Mouse (Mus musculus): ENCODE results near the gene Rgcc. TPM values are rescaled to one million over a fixed set of nuclear protein-coding genes. Genes with fewer than 3 reads are reported as not detected.

Rgcc gene
- polyA plus RNA-seq, 2 experiments, result 226 to 357 TPM

DNA sequence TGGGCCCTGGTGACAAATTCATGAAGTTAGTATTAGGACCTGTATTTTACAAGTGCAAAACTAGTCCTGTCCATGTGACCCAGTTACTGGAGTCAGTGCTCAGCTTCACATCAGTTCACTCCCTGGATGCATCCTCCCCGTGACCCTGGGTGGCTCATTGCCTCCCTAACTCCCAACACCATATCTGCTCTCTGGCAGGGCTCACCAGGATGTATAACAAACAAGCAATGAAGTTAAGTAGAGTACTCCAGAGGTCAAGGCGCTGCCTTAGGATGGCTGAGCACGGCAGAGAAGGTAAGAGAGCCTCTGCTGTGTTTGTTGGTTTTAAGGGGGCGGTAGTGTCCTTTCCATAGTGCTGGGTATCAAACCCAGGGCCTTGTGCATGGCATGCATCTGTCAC is 7.7 kb upstream of the Rgcc start:
- TF ChIP-seq CTCF (IDR thresholded peaks at IDR 0.05; ENCODE audit: low read depth), result no peak
- TF ChIP-seq EP300 (IDR thresholded peaks at IDR 0.05; ENCODE audit: low read depth), result no peak
- Histone ChIP-seq H3K36me3 (replicated peaks; ENCODE audit: control insufficient read depth, insufficient read depth, low read depth) (no peaks in the 10 kb centered on the region), H3K27me3 (ENCODE audit: control insufficient read depth, insufficient read depth, low read length) (no peaks in the 10 kb centered on the region), H3K4me1 (replicated peaks; ENCODE audit: control insufficient read depth in 2 of 2, insufficient read depth in 2 of 2, low read length in 1 of 2) (peaks cover 42 to 51% of the 10 kb centered on the region in 2 experiments), H3K4me3 (ENCODE audit: insufficient read depth in 1 of 2, low read depth in 2 of 2, low read length in 2 of 2) (no peak overlapping the region), H3K4me2 (ENCODE audit: low read depth) (no peak overlapping the region), H3K27ac (no peak overlapping the region), H3K9me3 (ENCODE audit: control insufficient read depth, low read length) (no peaks in the 10 kb centered on the region), H3K9ac (replicated peaks) (no peak overlapping the region)
- DNase-seq (ENCODE audit: low read depth in 3 of 3, low spot score in 3 of 3) (no peak), ATAC-seq (ENCODE audit: insufficient read depth) (no peak)
- WGBS (ENCODE audit: insufficient replicate concordance), result 68% methylated on average over 4 of the region's 4 CpGs

DNA sequence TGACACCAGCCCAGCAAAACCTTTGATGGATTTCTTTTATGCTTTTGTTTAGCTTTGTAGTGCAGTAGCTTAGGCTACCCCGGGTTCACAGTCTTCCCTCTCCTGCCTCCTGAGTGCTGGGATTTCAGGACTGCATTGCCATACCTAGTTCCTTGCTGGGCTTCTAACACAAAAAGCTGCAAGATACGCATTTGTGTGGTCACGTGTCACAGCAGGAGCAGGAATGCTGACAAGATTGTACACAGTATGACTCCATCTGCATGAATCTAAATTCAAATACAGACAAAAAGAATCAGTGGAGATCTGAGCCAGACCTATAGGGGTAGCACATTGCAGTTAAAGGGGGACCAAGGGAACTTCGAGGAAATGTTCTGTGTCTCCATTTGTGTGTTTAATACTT is 6.9 kb upstream of the Rgcc start:
- peak overlapping the region; percentile 38; the same call in 1 of the 2 replicates for H3K27ac ChIP-seq
- H3K9me3 ChIP-seq (ENCODE audit: control insufficient read depth, low read length), result no peaks in the 10 kb centered on the region
- H3K4me1 ChIP-seq (replicated peaks; ENCODE audit: control insufficient read depth in 2 of 2, insufficient read depth in 2 of 2, low read length in 1 of 2), result peaks cover 42 to 52% of the 10 kb centered on the region in 2 experiments
- ATAC-seq (ENCODE audit: insufficient read depth) (no peak), DNase-seq (ENCODE audit: low read depth in 3 of 3, low spot score in 3 of 3) (no peak)
- 59% methylated on average over 4 of the region's 4 CpGs for WGBS (ENCODE audit: insufficient replicate concordance)
- no peaks in the 10 kb centered on the region for H3K27me3 ChIP-seq (ENCODE audit: control insufficient read depth, insufficient read depth, low read length)
- no peak overlapping the region for H3K4me2 ChIP-seq (ENCODE audit: low read depth)
- H3K4me3 ChIP-seq (ENCODE audit: insufficient read depth in 1 of 2, low read depth in 2 of 2, low read length in 2 of 2), result no peak overlapping the region
- H3K36me3 ChIP-seq (replicated peaks; ENCODE audit: control insufficient read depth, insufficient read depth, low read depth), result no peaks in the 10 kb centered on the region
- H3K9ac ChIP-seq (replicated peaks), result no peak overlapping the region
- TF ChIP-seq EP300 (IDR thresholded peaks at IDR 0.05; ENCODE audit: low read depth) (no peak), CTCF (IDR thresholded peaks at IDR 0.05; ENCODE audit: low read depth) (no peak)

DNA sequence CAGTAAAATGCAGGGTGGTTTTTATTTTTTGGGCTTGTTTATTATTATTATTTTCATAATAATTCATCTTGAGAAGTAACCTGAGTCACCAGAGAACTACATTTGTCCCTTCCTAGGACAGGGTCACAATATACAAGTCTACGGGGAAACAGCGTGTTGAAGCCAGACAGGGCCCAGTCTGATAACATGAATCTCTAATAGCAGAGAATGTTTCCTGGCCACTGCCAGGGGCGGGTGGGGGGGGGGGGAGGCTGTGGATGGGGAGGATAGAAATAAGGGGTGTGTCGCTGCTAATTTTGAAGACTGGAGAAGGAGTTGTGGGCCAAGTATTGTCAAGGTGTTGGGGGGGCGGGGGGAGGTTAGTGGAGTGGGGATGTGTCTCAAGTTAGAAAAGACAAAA is 6.5 kb upstream of the Rgcc start:
- Histone ChIP-seq H3K27ac (peak overlapping the region; percentile 38), H3K4me3 (ENCODE audit: insufficient read depth in 1 of 2, low read depth in 2 of 2, low read length in 2 of 2) (no peak overlapping the region), H3K4me1 (replicated peaks; ENCODE audit: control insufficient read depth in 2 of 2, insufficient read depth in 2 of 2, low read length in 1 of 2) (peaks cover 42 to 54% of the 10 kb centered on the region in 2 experiments), H3K36me3 (replicated peaks; ENCODE audit: control insufficient read depth, insufficient read depth, low read depth) (no peaks in the 10 kb centered on the region), H3K27me3 (ENCODE audit: control insufficient read depth, insufficient read depth, low read length) (no peaks in the 10 kb centered on the region), H3K9me3 (ENCODE audit: control insufficient read depth, low read length) (no peaks in the 10 kb centered on the region), H3K9ac (replicated peaks) (no peak overlapping the region), H3K4me2 (ENCODE audit: low read depth) (peak overlapping the region; percentile 6)
- WGBS (ENCODE audit: insufficient replicate concordance), result 26% methylated on average over 5 of the region's 5 CpGs
- DNase-seq (ENCODE audit: low read depth in 3 of 3, low spot score in 3 of 3) (no peak), ATAC-seq (ENCODE audit: insufficient read depth) (peak; percentile 44; the same call in 1 of the 2 replicates)
- TF ChIP-seq CTCF (IDR thresholded peaks at IDR 0.05; ENCODE audit: low read depth) (no peak), EP300 (IDR thresholded peaks at IDR 0.05; ENCODE audit: low read depth) (no peak)

DNA sequence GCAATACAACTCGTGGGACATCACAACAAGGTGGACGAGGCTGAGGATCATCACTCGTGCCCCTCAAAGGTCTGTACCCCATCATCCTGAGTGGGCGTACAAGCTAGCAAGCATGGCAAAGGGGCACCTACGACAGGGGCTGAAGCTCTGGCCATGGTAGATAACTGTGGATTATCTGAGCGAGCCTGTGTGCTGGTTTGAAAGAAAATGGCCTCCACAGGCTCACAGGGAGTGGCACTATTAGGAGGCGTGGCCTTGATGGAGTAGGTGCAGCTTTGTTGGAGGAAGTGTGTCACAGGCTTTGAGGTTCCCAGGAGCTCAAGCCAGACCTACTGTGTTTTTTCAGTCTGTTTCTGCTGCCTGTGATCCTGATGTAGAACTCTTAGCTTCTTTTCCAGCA is 5.7 kb upstream of the Rgcc start:
- Histone ChIP-seq H3K27me3 (ENCODE audit: control insufficient read depth, insufficient read depth, low read length) (no peaks in the 10 kb centered on the region), H3K9me3 (ENCODE audit: control insufficient read depth, low read length) (no peaks in the 10 kb centered on the region), H3K4me1 (replicated peaks; ENCODE audit: control insufficient read depth in 2 of 2, insufficient read depth in 2 of 2, low read length in 1 of 2) (peaks cover 47 to 58% of the 10 kb centered on the region in 2 experiments), H3K4me2 (ENCODE audit: low read depth) (peak overlapping the region; percentile 6), H3K4me3 (ENCODE audit: insufficient read depth in 1 of 2, low read depth in 2 of 2, low read length in 2 of 2) (no peak overlapping the region), H3K9ac (replicated peaks) (peak overlapping the region; percentile 14; the same call in 1 of the 2 replicates), H3K27ac (peak overlapping the region; percentile 20), H3K36me3 (replicated peaks; ENCODE audit: control insufficient read depth, insufficient read depth, low read depth) (no peaks in the 10 kb centered on the region)
- ATAC-seq (ENCODE audit: insufficient read depth) (peak; percentile 90), DNase-seq (ENCODE audit: low read depth in 3 of 3, low spot score in 3 of 3) (peak in 1 of 3 experiments; percentile 85)
- 31% methylated on average over 7 of the region's 7 CpGs for WGBS (ENCODE audit: insufficient replicate concordance)
- TF ChIP-seq EP300 (IDR thresholded peaks at IDR 0.05; ENCODE audit: low read depth) (peak; percentile 84), CTCF (IDR thresholded peaks at IDR 0.05; ENCODE audit: low read depth) (no peak)

DNA sequence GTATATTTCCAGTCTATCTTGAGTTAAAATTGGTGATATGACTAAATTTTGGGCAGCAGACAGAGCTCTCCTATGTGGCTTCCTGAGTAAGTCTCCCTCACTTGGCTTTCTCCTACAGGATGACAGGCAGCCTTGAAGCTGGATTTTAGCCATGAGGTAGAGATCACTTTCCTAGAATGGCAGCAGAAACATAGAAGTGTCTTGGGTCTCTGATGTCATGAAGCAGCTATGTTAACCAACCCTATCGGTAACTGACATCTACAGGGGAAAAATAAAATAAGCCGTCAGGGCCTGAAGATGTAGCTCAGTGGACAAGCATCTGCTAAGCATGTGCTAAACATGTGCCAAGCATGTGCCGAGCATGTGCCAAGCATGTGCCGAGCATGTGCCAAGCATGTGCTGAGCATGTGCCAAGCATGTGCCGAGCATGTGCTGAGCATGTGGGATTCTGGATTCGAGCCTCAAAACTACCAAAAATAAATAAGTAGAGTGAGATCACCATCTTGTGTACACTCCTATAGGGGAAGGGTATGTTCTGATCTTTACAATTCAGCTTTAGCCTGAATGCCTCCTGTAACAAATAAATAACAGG is 3.5 kb upstream of the Rgcc start:
- Histone ChIP-seq H3K9ac (replicated peaks) (no peak overlapping the region), H3K4me3 (ENCODE audit: insufficient read depth in 1 of 2, low read depth in 2 of 2, low read length in 2 of 2) (no peak overlapping the region), H3K36me3 (replicated peaks; ENCODE audit: control insufficient read depth, insufficient read depth, low read depth) (no peaks in the 10 kb centered on the region; the same call in 1 of the 2 replicates), H3K4me1 (replicated peaks; ENCODE audit: control insufficient read depth in 2 of 2, insufficient read depth in 2 of 2, low read length in 1 of 2) (peaks cover 52 to 64% of the 10 kb centered on the region in 2 experiments), H3K27ac (no peak overlapping the region), H3K4me2 (ENCODE audit: low read depth) (no peak overlapping the region), H3K9me3 (ENCODE audit: control insufficient read depth, low read length) (no peaks in the 10 kb centered on the region), H3K27me3 (ENCODE audit: control insufficient read depth, insufficient read depth, low read length) (no peaks in the 10 kb centered on the region)
- no peak for ATAC-seq (ENCODE audit: insufficient read depth)
- TF ChIP-seq EP300 (IDR thresholded peaks at IDR 0.05; ENCODE audit: low read depth) (no peak), CTCF (IDR thresholded peaks at IDR 0.05; ENCODE audit: low read depth) (no peak)
- no peak for DNase-seq (ENCODE audit: low read depth in 3 of 3, low spot score in 3 of 3)
- WGBS (ENCODE audit: insufficient replicate concordance), result 83% methylated on average over 6 of the region's 6 CpGs
